Mouse (Mus musculus): ENCODE results near the gene Gm49336. TPM values are rescaled to one million over a fixed set of nuclear protein-coding genes. Genes with fewer than 3 reads are reported as not detected.

Gm49336 gene
- polyA plus RNA-seq, 1 experiment from 2014 or later, result 62.2 TPM

GRCm38 (mm10) chr14:60177614-60178570 is 73.4 kb downstream of the Gm49336 start:
- no peaks in the 10 kb centered on the region for H3K9me3 ChIP-seq (ENCODE audit: low read depth, low read length)
- 15% methylated on average over 36 of the region's 37 CpGs for WGBS
- H3K4me3 ChIP-seq (ENCODE audit: low read depth, low read length), result peak overlapping the region; percentile 67
- H3K9ac ChIP-seq, result peak overlapping the region; percentile 65
- ATAC-seq (ENCODE audit: insufficient read depth) (no peak; the same call in 1 of the 2 replicates), DNase-seq (no peak)
- H3K27me3 ChIP-seq (ENCODE audit: insufficient read depth, low read length), result peaks cover 21% of the 10 kb centered on the region; the same call in 1 of the 2 replicates
- no peaks in the 10 kb centered on the region for H3K36me3 ChIP-seq (ENCODE audit: insufficient read depth)
- no peak for TF ChIP-seq CTCF (IDR thresholded peaks at IDR 0.05; ENCODE audit: low read depth)
- H3K4me1 ChIP-seq (ENCODE audit: insufficient read depth), result no peaks in the 10 kb centered on the region
- peak overlapping the region; percentile 98 for H3K4me2 ChIP-seq
- no peak overlapping the region for H3K27ac ChIP-seq (ENCODE audit: low read depth)

DNA sequence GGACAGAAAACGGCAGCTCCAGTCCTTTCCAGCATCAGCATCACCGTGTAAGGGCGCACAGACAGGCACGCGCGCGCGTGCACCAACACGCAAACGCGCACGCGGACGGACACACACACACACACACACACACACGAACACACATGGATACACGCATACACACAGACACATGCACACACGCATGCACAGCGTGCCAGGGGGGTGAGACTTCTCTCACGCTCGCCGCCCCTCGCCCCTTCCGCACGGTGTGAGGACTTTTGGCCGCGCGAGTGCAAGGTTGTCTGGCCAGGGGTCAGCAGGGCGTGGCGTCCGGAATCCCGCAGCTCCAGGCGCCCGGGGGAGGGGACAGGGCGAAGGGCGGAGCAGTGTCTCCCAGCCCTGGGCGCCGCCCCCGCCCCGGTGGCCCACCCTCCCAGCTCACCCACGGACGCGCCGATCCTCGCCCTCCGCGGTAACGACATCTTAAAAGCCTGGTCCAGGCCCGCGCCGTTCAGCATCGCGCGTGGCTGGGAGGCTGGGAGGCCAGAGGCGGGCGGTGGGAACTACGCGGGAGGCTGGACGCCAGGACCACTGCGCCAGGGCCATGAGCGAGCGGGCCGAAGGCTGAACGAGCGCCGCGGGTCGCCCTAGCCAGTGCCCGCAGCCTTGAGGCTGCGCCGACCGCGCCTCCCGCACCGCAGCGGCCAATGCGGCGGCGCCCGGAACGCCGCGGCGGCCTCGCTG is 74.3 kb downstream of the Gm49336 start:
- ATAC-seq (ENCODE audit: insufficient read depth), result peak; percentile 75
- H3K36me3 ChIP-seq (ENCODE audit: insufficient read depth), result no peaks in the 10 kb centered on the region
- DNase-seq, result peak; percentile 50
- TF ChIP-seq CTCF (IDR thresholded peaks at IDR 0.05; ENCODE audit: low read depth), result no peak
- H3K9ac ChIP-seq, result peak overlapping the region; percentile 65
- no peaks in the 10 kb centered on the region for H3K9me3 ChIP-seq (ENCODE audit: low read depth, low read length)
- no peaks in the 10 kb centered on the region for H3K4me1 ChIP-seq (ENCODE audit: insufficient read depth)
- H3K27ac ChIP-seq (ENCODE audit: low read depth), result no peak overlapping the region
- peaks cover 23% of the 10 kb centered on the region; the same call in 1 of the 2 replicates for H3K27me3 ChIP-seq (ENCODE audit: insufficient read depth, low read length)
- 1% methylated on average over 83 of the region's 84 CpGs for WGBS
- peak overlapping the region; percentile 98 for H3K4me2 ChIP-seq
- H3K4me3 ChIP-seq (ENCODE audit: low read depth, low read length), result peak overlapping the region; percentile 67

- ATAC-seq (ENCODE audit: insufficient read depth) (no peak), DNase-seq (no peak)
- H3K36me3 ChIP-seq (ENCODE audit: insufficient read depth), result no peaks in the 10 kb centered on the region
- no peak for TF ChIP-seq CTCF (IDR thresholded peaks at IDR 0.05; ENCODE audit: low read depth)
- 31% methylated on average over 9 of the region's 9 CpGs for WGBS
- H3K4me2 ChIP-seq, result peak overlapping the region; percentile 98
- no peaks in the 10 kb centered on the region for H3K9me3 ChIP-seq (ENCODE audit: low read depth, low read length)
- peaks cover 23% of the 10 kb centered on the region; the same call in 1 of the 2 replicates for H3K27me3 ChIP-seq (ENCODE audit: insufficient read depth, low read length)
- no peaks in the 10 kb centered on the region for H3K4me1 ChIP-seq (ENCODE audit: insufficient read depth)
- H3K4me3 ChIP-seq (ENCODE audit: low read depth, low read length), result peak overlapping the region; percentile 67
- no peak overlapping the region for H3K27ac ChIP-seq (ENCODE audit: low read depth)
- H3K9ac ChIP-seq, result peak overlapping the region; percentile 65
These were observed 74.8 kb downstream of the Gm49336 start for GRCm38 (mm10) chr14:60176469-60176890.

DNA sequence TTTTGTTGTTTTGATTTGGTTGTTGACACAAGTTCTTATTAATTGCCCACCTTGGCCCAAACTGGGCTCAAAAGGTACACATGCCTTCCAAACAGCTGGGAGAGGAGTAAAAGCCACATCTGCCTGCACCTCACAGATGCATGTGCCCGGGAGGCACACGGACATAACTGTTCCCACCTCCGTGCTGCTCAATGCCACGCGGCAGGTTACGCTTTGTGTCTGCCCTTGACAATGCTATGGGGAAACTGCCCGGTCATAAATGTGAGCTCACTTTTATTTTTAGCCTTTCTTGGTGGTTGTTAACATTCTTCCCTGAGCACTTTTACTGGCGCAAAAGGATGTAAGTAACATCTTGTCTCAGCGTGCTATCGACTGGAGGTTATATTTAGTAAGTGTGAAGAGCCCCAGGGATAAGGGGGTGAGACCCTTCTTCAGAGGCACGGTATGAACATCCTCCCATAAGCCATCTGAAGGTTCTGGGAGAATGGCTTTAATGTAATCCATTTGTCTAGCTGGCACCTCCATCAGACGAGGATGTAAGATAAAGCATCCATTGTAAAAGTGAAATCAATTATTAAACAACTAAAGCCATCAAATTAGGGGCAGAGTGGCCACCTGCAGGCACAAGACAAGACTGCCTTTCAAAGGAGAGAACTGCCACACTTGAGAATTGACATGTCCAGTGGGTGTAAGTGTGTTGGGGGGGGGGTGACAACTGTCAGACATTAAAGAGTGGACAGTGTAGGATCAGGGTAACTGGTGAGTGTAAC is 78.8 kb downstream of the Gm49336 start:
- no peak overlapping the region for H3K4me2 ChIP-seq
- no peak for DNase-seq
- no peak overlapping the region for H3K9ac ChIP-seq
- H3K9me3 ChIP-seq (ENCODE audit: low read depth, low read length), result no peaks in the 10 kb centered on the region
- no peak overlapping the region for H3K27ac ChIP-seq (ENCODE audit: low read depth)
- ATAC-seq (ENCODE audit: insufficient read depth), result no peak
- peaks cover 17% of the 10 kb centered on the region; the same call in 1 of the 2 replicates for H3K27me3 ChIP-seq (ENCODE audit: insufficient read depth, low read length)
- TF ChIP-seq CTCF (IDR thresholded peaks at IDR 0.05; ENCODE audit: low read depth), result no peak
- no peaks in the 10 kb centered on the region for H3K4me1 ChIP-seq (ENCODE audit: insufficient read depth)
- 34% methylated on average over 12 of the region's 12 CpGs for whole genome bisulfite sequencing
- H3K36me3 ChIP-seq (ENCODE audit: insufficient read depth), result no peaks in the 10 kb centered on the region
- no peak overlapping the region for H3K4me3 ChIP-seq (ENCODE audit: low read depth, low read length)

- Histone ChIP-seq H3K9me3 (ENCODE audit: low read depth, low read length) (no peaks in the 10 kb centered on the region), H3K9ac (no peak overlapping the region), H3K4me2 (no peak overlapping the region), H3K4me3 (ENCODE audit: low read depth, low read length) (no peak overlapping the region), H3K4me1 (ENCODE audit: insufficient read depth) (no peaks in the 10 kb centered on the region), H3K27me3 (ENCODE audit: insufficient read depth, low read length) (peaks cover 7% of the 10 kb centered on the region; the same call in 1 of the 2 replicates), H3K36me3 (ENCODE audit: insufficient read depth) (no peaks in the 10 kb centered on the region), H3K27ac (ENCODE audit: low read depth) (no peak overlapping the region)
- DNase-seq, result no peak
- no peak for ATAC-seq (ENCODE audit: insufficient read depth)
- TF ChIP-seq CTCF (IDR thresholded peaks at IDR 0.05; ENCODE audit: low read depth), result no peak
- WGBS, result 70% methylated on average over 16 of the region's 16 CpGs
These were observed 80.3 kb downstream of the Gm49336 start for GRCm38 (mm10) chr14:60170845-60171610.

- no peak for ATAC-seq (ENCODE audit: insufficient read depth)
- no peak overlapping the region for H3K27ac ChIP-seq (ENCODE audit: low read depth)
- no peak for TF ChIP-seq CTCF (IDR thresholded peaks at IDR 0.05; ENCODE audit: low read depth)
- H3K9ac ChIP-seq, result no peak overlapping the region
- no peaks in the 10 kb centered on the region for H3K27me3 ChIP-seq (ENCODE audit: insufficient read depth, low read length)
- H3K36me3 ChIP-seq (ENCODE audit: insufficient read depth), result no peaks in the 10 kb centered on the region
- no peaks in the 10 kb centered on the region for H3K4me1 ChIP-seq (ENCODE audit: insufficient read depth)
- H3K4me2 ChIP-seq, result no peak overlapping the region
- WGBS, result 85% methylated on average over 3 of the region's 3 CpGs
- H3K9me3 ChIP-seq (ENCODE audit: low read depth, low read length), result no peaks in the 10 kb centered on the region
- DNase-seq, result no peak
- H3K4me3 ChIP-seq (ENCODE audit: low read depth, low read length), result no peak overlapping the region
These were observed 87.9 kb downstream of the Gm49336 start for GRCm38 (mm10) chr14:60163367-60163766.

MicroRNAs within 50 kb of the gene (microRNA counts, 519-probe panel; counts per million panel counts)
- microRNA mmu-miR-719, result 30.5 counts per million

Small RNA genes lying within 50 kb of the gene (microRNA-seq; reads per million reads assigned to microRNA genes)
- gene Mir719 (ENCODE audit: borderline number of aligned reads), result not detected

Other genes with a start within 250 kb of the Gm49336 start
- 0.95 and 1.6 TPM in 2 replicates for gene Atp8a2, start 54.3 kb downstream of the Gm49336 start, polyA plus RNA-seq (2014; fragmentation: Nextera tagmentation; extraction: Ambion mirVana)
- not detected in 2 replicates for gene Nupl1, start 76 bp downstream of the Gm49336 start, polyA plus RNA-seq (2014; fragmentation: Nextera tagmentation; extraction: Ambion mirVana)
- gene Mtmr6, start 13.7 kb upstream of the Gm49336 start, polyA plus RNA-seq (2014; fragmentation: Nextera tagmentation; extraction: Ambion mirVana), result 34.0 and 34.9 TPM in 2 replicates
- 1.3 and 2.0 TPM in 2 replicates for gene Amer2, start 121.8 kb upstream of the Gm49336 start, polyA plus RNA-seq (2014; fragmentation: Nextera tagmentation; extraction: Ambion mirVana)

All from lung, embryonic 14.5 days (tissue).